Mouse (Mus musculus) natural killer cell, adult 2 months (primary cell): ENCODE results near the gene Moap1.
A peak's percentile ranks its signal among the peaks of the same experiment; 100 is the strongest.

Source experiments
- DNase-seq, 2 experiments: peaks; one replicate each; pipeline ENCODE4 v3.0.0; 2022; ENCODE audit warnings: low spot score in 2 of 2

The Moap1 gene

DNA sequence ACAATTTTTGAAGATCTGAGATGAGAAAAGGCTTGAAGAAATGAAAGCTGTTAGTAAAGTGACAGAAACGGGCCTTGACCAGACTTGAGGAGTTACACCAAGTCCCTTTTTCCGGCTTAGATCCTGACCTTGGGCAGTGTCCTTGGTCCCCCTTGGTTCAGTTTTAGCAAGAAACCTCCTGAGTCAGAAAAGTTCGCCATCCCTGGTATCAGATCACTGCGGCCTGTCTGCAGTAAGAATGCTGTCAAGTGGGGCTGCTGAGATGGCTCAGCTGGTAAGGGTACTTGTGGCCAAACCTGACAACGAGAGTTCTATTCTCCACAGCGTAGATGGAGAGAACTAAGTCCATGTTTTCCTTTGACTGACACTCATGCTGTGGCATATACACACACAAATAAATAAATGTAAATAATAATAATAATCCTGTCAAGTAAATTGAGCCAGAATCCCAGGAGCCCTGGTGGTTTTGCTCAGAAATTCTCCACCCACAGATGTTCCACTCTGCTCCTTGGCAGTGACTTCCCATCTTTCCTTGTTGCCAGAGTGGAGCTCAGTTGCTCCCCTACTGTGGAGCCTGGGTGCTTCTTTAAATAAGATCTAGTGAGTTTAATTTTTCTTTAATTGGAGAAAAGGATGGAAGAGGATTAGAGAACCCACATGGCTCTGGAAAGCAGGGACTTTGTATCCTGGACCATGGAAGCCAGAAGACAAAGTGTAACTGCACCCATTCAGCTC is 37.4 kb downstream of the Moap1 start:
- DNase-seq: no peak

DNA sequence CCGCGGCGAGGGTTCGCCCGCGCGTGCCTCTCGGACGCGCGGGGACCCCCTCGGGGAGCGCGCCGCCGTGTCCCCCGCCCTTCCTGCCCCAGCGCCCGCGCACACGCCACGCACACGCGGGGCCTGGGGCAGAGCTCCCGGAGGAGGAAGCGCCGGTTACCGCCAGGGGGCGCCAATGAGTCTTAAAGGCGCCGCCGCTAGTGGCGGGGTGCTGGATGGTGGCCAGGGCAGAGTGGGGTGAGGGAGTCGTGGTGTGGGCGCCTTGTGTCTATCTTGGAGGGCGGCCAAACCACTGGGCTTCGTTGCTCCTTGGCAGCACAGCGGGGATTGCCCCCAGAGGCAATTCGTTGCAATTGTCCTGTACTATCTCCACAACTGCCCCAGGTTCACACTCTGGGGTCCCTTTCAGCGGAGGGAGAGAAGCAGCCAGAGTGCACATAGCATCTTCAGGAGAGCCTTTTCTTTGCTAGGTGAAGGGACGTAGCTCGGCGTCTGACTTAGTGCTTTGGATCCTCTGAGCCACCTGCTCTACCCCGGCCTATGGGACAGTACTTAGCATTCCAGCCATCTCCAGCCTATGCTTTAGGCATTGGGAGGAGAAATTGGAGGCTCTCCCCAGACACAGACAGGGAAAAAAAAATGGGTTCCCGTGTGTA is 38.1 kb downstream of the Moap1 start:
- DNase-seq: peak; percentile 93 to 94

GRCm38 (mm10) chr12:102704457-102705198 is 38.8 kb downstream of the Moap1 start, which contains the start of gene Itpk1:
Gene Itpk1 (minus strand): TSS chr12:102704930.
- peak; percentile 26 for DNase-seq

DNA sequence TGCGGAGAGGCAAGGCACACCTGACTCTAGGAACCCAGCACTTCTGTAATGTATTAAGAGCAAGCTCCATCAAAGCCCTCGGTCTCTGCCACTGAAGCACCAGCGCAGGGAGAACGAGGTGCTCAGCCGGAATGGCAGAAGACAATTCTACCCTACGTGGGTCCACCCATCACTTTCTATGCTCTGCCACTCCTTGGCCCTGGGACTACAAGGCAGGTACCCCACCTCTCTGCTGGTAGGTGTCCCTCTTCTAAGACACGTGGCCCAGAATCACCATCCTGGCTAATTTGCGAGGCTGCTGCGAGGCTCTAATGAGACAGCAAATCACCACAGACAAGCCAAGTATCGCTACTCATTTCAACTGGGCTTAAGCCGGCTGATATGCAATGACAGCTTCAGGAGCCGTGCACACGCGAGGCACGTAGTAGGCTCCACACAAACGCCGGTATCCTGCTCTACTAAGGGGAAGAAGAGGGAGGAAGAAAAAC is 39.5 kb downstream of the Moap1 start:
- no peak for DNase-seq

- DNase-seq: no peak
These were observed 40.0 kb downstream of the Moap1 start for GRCm38 (mm10) chr12:102703441-102703840.

DNA sequence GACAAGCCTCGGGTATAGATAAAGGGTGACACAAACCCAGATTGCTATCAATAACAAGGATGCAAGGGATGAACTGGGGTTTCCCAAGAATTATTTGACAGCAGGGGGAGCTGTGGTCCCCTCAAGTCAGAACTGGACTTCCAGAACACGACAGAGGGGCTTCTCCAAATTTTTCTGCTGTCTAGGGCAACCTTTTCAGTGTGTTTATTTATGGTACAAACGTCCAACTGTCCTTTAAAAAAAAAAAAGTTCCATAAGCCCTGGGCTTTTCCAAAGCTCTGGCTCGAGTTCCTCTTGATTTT is 40.4 kb downstream of the Moap1 start:
- no peak for DNase-seq

DNA sequence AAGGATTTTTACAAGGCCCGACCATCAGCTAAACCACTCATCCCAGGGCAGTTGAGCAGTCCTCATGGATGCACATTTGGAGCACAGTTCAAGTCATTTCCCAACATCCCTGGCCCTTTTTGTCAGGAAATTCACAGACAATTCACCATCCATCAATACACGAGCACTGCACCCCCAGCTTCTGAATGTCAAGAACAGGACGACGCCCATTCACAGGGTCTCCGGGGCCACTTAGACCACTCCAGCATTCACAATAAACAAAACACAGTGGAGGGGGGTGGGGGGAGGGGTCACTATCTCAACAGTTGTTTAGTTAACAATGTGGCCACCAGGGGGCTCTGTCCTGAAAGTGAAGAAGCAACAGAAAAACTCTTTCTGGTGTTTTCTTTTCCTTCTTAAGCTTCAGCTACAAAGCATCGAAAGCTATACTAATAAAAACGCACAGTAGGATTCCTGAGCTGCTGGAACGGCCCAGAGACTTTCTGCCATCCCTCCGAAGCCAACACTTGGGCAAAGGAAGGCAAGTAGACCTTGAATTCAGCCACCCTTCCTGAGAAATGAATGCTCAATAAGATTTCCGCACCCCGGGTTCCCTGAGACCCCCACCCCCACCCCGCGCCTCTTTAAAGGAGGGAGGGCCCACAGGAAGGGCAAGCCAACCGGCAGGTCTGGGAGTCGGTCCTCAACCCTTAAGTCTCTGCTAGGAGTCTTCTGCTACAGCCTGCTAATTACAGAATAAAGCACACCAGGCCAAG is 40.9 kb downstream of the Moap1 start:
- peak; percentile 74 to 83 for DNase-seq

DNA sequence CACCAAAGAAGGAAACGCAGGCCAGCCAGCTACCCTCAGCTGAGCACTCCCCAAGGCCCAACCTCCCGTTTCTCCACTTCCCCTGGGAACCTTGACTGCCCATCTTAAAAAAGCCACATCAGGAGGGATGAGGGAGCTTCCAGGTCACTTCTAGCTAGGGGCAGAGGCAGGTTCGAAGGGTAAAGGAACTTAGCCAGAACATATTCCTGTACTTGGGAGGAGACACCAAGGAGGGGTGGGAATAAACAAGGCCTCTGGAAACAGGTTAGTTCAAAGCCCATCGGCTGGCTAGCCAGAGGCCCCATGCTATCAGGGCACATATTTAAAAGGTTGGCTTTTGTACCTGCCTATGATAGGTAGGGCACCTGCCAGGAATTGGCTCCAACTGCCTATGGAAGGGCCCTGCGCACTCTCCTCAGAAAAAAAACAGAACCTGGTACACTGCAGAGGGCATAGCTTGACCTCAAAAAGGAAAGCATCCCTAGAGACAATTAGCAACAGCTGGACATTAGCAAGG is 41.7 kb downstream of the Moap1 start:
- no peak for DNase-seq

DNA sequence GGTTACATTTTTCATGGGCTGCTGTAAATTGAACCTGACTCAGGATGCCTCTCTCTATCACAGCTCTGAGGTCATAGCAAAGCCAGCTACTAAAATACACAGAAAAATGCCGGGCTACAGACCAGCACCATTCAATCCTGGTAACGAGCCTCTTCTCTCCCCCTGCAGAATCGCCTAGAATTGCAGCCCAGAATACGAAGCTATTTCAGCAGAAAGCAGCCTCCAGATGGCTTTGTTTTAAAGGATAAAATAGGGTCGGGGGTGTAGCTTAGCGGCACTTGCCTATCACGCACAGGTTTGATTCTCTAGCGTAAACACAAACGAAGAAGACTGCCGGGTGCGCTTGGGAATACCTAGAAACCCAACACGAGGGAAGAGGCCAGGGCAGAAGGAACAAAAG is 43.0 kb downstream of the Moap1 start:
- no peak for DNase-seq

GRCm38 (mm10) chr12:102699156-102699555 is 44.3 kb downstream of the Moap1 start:
- no peak for DNase-seq

DNA sequence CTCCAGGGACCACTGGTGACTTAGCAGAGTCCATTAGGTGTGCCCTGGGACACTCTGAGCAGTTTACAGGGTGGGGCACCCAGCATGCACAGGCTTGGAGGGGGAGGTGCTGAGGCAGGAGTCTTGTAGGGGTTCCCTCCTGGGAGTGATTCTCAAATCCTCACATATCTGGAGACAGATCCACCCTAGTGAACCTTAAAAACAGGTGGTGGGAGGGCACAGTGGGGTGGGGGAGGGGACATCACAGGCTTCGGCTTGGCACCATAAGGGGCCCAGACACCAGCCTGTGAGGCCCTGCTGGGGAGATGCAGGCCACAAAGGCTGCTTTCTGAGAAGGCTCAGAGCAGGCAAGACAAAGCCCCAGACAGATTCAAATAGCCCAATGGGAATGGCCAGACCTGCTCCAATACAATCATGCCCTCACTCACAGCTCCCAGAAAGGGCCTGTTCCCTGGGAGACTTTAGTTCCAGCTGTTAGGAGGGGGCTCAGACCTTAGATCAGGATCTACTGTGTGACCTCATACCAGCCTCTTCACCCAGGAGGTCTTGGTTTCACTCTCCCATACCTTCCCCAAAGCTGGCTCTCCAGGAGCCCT is 45.3 kb downstream of the Moap1 start:
- DNase-seq: no peak

DNA sequence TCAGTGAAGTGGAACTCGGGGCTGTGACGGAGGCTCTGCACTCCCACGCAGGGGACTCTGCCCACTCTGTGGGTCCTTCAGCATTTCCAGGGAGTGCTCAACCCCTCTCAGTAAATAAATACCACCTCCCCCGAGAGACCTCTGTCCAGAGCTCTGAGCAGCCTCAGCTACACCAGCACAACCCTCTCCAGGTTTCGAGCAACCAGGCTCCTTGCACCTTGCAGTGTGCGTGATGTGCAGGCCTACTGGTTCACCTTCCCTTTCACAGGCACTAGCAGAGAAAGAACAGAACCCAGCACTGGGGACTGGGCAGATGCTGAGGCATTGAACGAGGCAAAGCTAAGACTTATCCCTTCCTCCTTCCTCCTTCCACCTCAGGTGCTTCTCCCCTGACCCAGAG is 46.1 kb downstream of the Moap1 start:
- DNase-seq: no peak

DNA sequence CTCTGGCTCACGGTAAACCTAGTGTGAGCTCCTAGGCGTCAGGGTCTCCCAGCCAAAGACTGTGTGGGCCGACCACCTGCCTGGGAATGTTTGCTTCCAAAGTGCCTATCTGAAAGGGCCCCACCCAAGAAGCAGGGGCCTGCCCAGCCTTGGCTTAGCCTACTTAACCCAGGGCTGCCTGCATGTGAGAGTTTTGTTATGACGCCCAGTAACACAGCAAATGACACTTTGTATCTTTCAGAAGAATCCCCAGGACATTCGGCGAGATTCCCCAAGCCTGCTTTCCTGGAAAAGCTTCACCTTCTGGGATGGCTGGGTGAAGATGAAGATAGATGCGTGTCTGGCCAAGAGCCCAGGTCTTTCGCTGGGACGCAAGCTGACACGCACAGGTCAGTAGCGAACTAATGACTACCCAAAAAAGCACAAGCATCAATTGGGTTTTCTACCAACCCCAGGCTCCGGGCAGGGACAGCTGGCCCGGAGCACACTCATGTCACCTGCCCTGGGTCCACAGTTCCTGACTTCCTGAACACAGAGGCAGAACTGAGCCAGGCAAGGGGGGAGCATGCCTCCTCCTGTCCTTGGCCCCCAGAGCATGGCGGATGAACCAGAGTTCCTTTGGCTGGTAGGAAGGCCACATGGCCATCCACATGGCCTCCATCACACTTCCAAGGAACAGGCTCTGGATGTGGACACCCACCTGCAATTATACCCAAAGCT is 46.7 kb downstream of the Moap1 start:
- DNase-seq: no peak

DNA sequence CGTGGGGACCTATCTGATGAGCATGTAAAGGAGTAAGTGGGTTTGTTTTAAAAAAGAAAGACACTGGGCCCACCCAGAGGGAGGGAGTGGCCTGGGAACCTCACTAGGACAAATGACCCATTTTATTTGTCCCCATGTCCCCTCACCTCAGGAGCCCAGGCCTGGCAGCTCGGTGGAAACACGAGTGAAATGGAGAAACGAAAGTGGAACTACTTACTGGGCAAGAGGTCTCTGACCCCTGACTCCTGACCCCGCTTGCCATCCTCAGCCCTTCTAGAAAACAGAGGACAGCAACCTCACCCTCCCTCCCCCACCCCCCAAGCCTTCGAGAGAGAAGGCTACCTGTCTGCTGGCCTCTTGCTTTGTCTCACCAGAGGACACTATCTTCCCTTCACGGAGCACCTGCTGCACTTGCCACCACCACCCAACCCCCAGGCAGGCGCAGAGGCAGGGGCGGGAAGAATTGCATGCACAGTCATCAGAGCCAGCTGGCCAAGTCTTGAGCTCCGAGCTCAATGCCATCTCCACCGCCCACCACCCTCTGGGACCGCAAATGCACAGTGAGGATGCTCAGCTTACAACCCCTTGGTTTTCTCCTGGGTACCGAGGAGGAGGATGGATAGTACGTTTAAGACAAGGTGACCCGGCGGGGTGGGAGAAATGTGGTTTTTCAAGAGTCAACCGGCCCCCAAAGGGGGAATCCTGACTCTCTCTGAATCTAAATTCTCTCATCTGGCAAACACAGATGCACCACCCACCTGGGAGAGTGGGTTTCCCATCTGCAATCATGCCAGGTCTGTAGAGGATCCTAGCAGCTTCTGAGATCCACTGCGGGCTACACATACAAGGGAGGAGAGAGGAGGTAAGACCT is 47.9 kb downstream of the Moap1 start:
- DNase-seq: no peak
